Mouse (Mus musculus) ES-Bruce4 (cell line): ENCODE data around the gene Wasf2. TPM values are rescaled to one million over a fixed set of nuclear protein-coding genes. Genes with fewer than 3 reads are reported as not detected.

Experiments
- H3K27ac ChIP-seq: 2 replicates; pipeline ENCODE4 v1.5.1; 2012; ENCODE audit warnings: low read length, inconsistent platforms; ENCODE audit not compliant: insufficient read depth
- H3K27me3 ChIP-seq: 2 replicates; pipeline ENCODE4 v1.6.1; 2012; ENCODE audit warnings: mild to moderate bottlenecking, low read length, inconsistent platforms; ENCODE audit not compliant: control insufficient read depth, poor library complexity, insufficient read depth, severe bottlenecking
- H3K36me3 ChIP-seq: 2 replicates; pipeline ENCODE4 v1.6.1; 2012; ENCODE audit warnings: inconsistent platforms, mild to moderate bottlenecking, low read length, moderate library complexity; ENCODE audit not compliant: control insufficient read depth, poor library complexity, insufficient read depth, severe bottlenecking
- H3K4me1 ChIP-seq: one replicate; pipeline ENCODE4 v1.8.1; 2011; ENCODE audit warnings: low read length; ENCODE audit not compliant: control insufficient read depth, insufficient read depth
- H3K4me3 ChIP-seq: 2 replicates; pipeline ENCODE4 v1.5.1; 2011; ENCODE audit warnings: low read depth, mild to moderate bottlenecking, low read length
- H3K9ac ChIP-seq: 2 replicates; pipeline ENCODE4 v1.6.1; 2012; ENCODE audit warnings: low read depth, mild to moderate bottlenecking, inconsistent platforms; ENCODE audit not compliant: poor library complexity, severe bottlenecking
- H3K9me3 ChIP-seq: replicated peaks from 2 replicates; pipeline ENCODE4 v1.6.1; 2012; ENCODE audit warnings: mild to moderate bottlenecking, low read length, inconsistent platforms; ENCODE audit not compliant: control insufficient read depth, poor library complexity, insufficient read depth, severe bottlenecking
- CTCF ChIP-seq: IDR thresholded peaks from one replicate; pipeline ENCODE4 v1.8.1; 2011; ENCODE audit warnings: low read depth, low read length
- EP300 ChIP-seq: IDR thresholded peaks from 2 replicates; pipeline ENCODE4 v1.6.1; 2011; ENCODE audit warnings: low read depth, low read length; ENCODE audit not compliant: insufficient read depth
- POLR2A ChIP-seq: IDR thresholded peaks from one replicate; pipeline ENCODE4 v1.8.1; 2011; ENCODE audit warnings: low read length; ENCODE audit not compliant: insufficient read depth
- polyA plus RNA-seq: library from polyadenylated mRNA; stranded (reverse); fragments of >200 nt; gene quantifications from 2 replicates; pipeline ENCODE4 v1.2.4, GENCODE M21; 2011; ENCODE audit warnings: low read depth; ENCODE audit not compliant: missing spikeins, insufficient read depth, insufficient read length

Wasf2 gene
- polyA plus RNA-seq, 1 experiment = 103 TPM

GRCm38 (mm10) chr4:133240934-133241908 lies 110.9 kb downstream of the Wasf2 start:
- Histone ChIP-seq H3K36me3 (no peaks in the 10 kb centered on the region), H3K9me3 (no peaks in the 10 kb centered on the region), H3K4me3 (peak overlapping the region; percentile 97), H3K27me3 (no peaks in the 10 kb centered on the region), H3K4me1 (no peaks in the 10 kb centered on the region), H3K27ac (peak overlapping the region; percentile 48; the same call in 1 of the 2 replicates), H3K9ac (peak overlapping the region; percentile 76)
- TF ChIP-seq EP300 (no peak), CTCF (no peak), POLR2A (peak; percentile 78)

GRCm38 (mm10) chr4:133241910-133242309 lies 111.6 kb downstream of the Wasf2 start:
- H3K4me1 ChIP-seq = no peaks in the 10 kb centered on the region
- H3K9ac ChIP-seq = peak overlapping the region; percentile 76; the same call in 1 of the 2 replicates
- H3K36me3 ChIP-seq = no peaks in the 10 kb centered on the region
- no peaks in the 10 kb centered on the region for H3K27me3 ChIP-seq
- no peak for TF ChIP-seq CTCF
- TF ChIP-seq EP300 = no peak
- no peak for TF ChIP-seq POLR2A
- peak overlapping the region; percentile 97 for H3K4me3 ChIP-seq
- H3K27ac ChIP-seq = peak overlapping the region; percentile 48; the same call in 1 of the 2 replicates
- H3K9me3 ChIP-seq = no peaks in the 10 kb centered on the region

- Histone ChIP-seq H3K4me1 (no peaks in the 10 kb centered on the region), H3K9ac (no peak overlapping the region), H3K36me3 (no peaks in the 10 kb centered on the region), H3K27me3 (no peaks in the 10 kb centered on the region), H3K9me3 (no peaks in the 10 kb centered on the region), H3K27ac (no peak overlapping the region), H3K4me3 (no peak overlapping the region)
- TF ChIP-seq POLR2A (no peak), CTCF (no peak), EP300 (no peak)
These were observed 112.4 kb downstream of the Wasf2 start for GRCm38 (mm10) chr4:133242710-133243109.

- no peaks in the 10 kb centered on the region for H3K36me3 ChIP-seq
- H3K27ac ChIP-seq = no peak overlapping the region
- no peak overlapping the region for H3K4me3 ChIP-seq
- H3K4me1 ChIP-seq = no peaks in the 10 kb centered on the region
- H3K27me3 ChIP-seq = no peaks in the 10 kb centered on the region
- TF ChIP-seq EP300 = no peak
- TF ChIP-seq CTCF = no peak
- no peak for TF ChIP-seq POLR2A
- no peak overlapping the region for H3K9ac ChIP-seq
- H3K9me3 ChIP-seq = no peaks in the 10 kb centered on the region
These were observed 113.2 kb downstream of the Wasf2 start for GRCm38 (mm10) chr4:133243538-133243937.

- no peaks in the 10 kb centered on the region for H3K9me3 ChIP-seq
- H3K27ac ChIP-seq = no peak overlapping the region
- H3K36me3 ChIP-seq = no peaks in the 10 kb centered on the region
- H3K4me1 ChIP-seq = no peaks in the 10 kb centered on the region
- TF ChIP-seq POLR2A (no peak), EP300 (no peak), CTCF (no peak)
- no peak overlapping the region for H3K4me3 ChIP-seq
- H3K27me3 ChIP-seq = no peaks in the 10 kb centered on the region
- H3K9ac ChIP-seq = no peak overlapping the region
These were observed 114.0 kb downstream of the Wasf2 start for GRCm38 (mm10) chr4:133244289-133244688.

GRCm38 (mm10) chr4:133247072-133247471 lies 116.8 kb downstream of the Wasf2 start:
- no peak overlapping the region for H3K9ac ChIP-seq
- TF ChIP-seq EP300 (no peak), POLR2A (no peak), CTCF (no peak)
- H3K9me3 ChIP-seq = no peaks in the 10 kb centered on the region
- no peaks in the 10 kb centered on the region for H3K27me3 ChIP-seq
- no peak overlapping the region for H3K27ac ChIP-seq
- no peaks in the 10 kb centered on the region for H3K36me3 ChIP-seq
- no peaks in the 10 kb centered on the region for H3K4me1 ChIP-seq
- H3K4me3 ChIP-seq = 0 out of 2 replicates have a peak overlapping the region, but pooled peaks have one; percentile 16
